Mouse (Mus musculus) T-helper 2 cell (primary cell): ENCODE results near the gene Cntn6.

Experiments
- in situ Hi-C: fragments of 300-600 bp; cut with MboI, MseI; formaldehyde crosslinking; loops from one replicate; pipeline ENCODE4 v1.15.1; 2025; ENCODE audit warnings: high pct_unique_total_duplicates

Gene Cntn6

GRCm38 (mm10) chr6:104492490-104493431 is at the start of gene Cntn6:
Gene Cntn6, plus strand, starts transcription at chr6:104492790.
- in situ Hi-C loops, result no loop called here

GRCm38 (mm10) chr6:104443731-104444130 is 48.9 kb upstream of the Cntn6 start:
- in situ Hi-C loops, result no loop called here

GRCm38 (mm10) chr6:104470706-104471105 is 21.9 kb upstream of the Cntn6 start:
- in situ Hi-C loops, result no loop called here

- in situ Hi-C loops, result no loop called here
Observed at GRCm38 (mm10) chr6:104479242-104479641, 13.3 kb upstream of the Cntn6 start.

- in situ Hi-C loops, result no loop called here
Observed at GRCm38 (mm10) chr6:104493459-104493858, 869 bp downstream of the Cntn6 start.

GRCm38 (mm10) chr6:104495801-104496200 is 3.2 kb downstream of the Cntn6 start:
- in situ Hi-C loops, result no loop called here

GRCm38 (mm10) chr6:104563993-104564392 is 71.4 kb downstream of the Cntn6 start:
- in situ Hi-C loops, result no loop called here

GRCm38 (mm10) chr6:104569564-104569963 is 77.0 kb downstream of the Cntn6 start:
- in situ Hi-C loops, result no loop called here

- in situ Hi-C loops, result no loop called here
Observed at GRCm38 (mm10) chr6:104588028-104588427, 95.4 kb downstream of the Cntn6 start.

GRCm38 (mm10) chr6:104600838-104601397 is 108.3 kb downstream of the Cntn6 start:
- in situ Hi-C loops, result no loop called here

- in situ Hi-C loops, result no loop called here
Observed at GRCm38 (mm10) chr6:104602894-104603293, 110.3 kb downstream of the Cntn6 start.

GRCm38 (mm10) chr6:104603371-104603770 is 110.8 kb downstream of the Cntn6 start:
- in situ Hi-C loops, result no loop called here

- in situ Hi-C loops, result no loop called here
Observed at GRCm38 (mm10) chr6:104605214-104605613, 112.6 kb downstream of the Cntn6 start.

GRCm38 (mm10) chr6:104653518-104653917 is 160.9 kb downstream of the Cntn6 start:
- in situ Hi-C loops, result no loop called here

GRCm38 (mm10) chr6:104668701-104669100 is 176.1 kb downstream of the Cntn6 start:
- in situ Hi-C loops, result no loop called here

- in situ Hi-C loops, result no loop called here
Observed at GRCm38 (mm10) chr6:104674249-104674648, 181.7 kb downstream of the Cntn6 start.

GRCm38 (mm10) chr6:104679809-104680495 is 187.4 kb downstream of the Cntn6 start:
- in situ Hi-C loops, result no loop called here

GRCm38 (mm10) chr6:104687980-104688379 is 195.4 kb downstream of the Cntn6 start:
- in situ Hi-C loops, result no loop called here

- in situ Hi-C loops, result no loop called here
Observed at GRCm38 (mm10) chr6:104688439-104689125, 196.0 kb downstream of the Cntn6 start.

GRCm38 (mm10) chr6:104728571-104728970 is 236.0 kb downstream of the Cntn6 start:
- in situ Hi-C loops, result no loop called here

GRCm38 (mm10) chr6:104734256-104734655 is 241.7 kb downstream of the Cntn6 start:
- in situ Hi-C loops, result no loop called here

GRCm38 (mm10) chr6:104738999-104739398 is 246.4 kb downstream of the Cntn6 start:
- in situ Hi-C loops, result no loop called here
